Mouse (Mus musculus) retina, postnatal 1 day (tissue): ENCODE measurements around the gene Nup62.

Experiments
- DNase-seq: peaks from one replicate; pipeline ENCODE4 v3.0.0-alpha.2; 2012

Nup62 gene

DNA sequence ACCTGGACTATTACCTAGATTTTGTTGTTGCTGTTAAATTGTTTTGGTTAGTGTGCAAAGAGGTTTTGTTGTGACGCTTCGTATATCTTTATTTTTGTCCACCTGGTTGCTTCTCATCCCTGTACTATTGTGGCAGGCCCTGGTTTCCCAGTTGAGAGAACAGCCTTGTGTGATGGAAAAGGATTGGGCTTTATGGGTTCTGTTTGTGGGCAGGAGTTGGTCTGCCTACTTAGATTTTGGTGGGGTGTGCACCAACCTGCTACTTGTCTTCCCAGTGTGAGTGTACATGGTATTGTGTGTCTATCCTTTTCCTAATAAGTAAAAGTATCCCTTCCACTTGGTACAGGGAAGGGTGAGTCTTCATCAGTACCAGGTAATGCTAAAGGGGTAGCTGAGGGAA, 3.5 kb downstream of the Nup62 start:
- no peak for DNase-seq

DNA sequence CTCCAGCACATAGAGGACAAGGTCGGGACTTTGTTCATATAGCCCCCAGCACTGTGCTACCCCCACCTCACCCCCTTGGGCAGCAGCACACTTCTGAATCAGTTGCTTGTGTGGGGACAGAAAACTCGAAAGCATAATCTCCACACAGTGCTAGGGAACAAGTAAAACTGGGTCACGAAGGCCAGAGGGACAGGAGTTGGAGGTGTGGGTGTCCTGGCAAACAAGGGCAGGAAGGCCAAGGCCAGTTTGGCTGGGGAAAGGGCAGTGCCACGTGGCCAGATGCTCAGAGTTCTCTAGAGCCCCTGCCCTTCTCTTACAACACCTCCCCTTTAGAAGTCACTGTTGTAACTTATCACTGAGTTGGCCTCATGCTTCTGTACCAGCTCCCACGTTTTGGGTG, 4.0 kb downstream of the Nup62 start:
- no peak for DNase-seq

DNA sequence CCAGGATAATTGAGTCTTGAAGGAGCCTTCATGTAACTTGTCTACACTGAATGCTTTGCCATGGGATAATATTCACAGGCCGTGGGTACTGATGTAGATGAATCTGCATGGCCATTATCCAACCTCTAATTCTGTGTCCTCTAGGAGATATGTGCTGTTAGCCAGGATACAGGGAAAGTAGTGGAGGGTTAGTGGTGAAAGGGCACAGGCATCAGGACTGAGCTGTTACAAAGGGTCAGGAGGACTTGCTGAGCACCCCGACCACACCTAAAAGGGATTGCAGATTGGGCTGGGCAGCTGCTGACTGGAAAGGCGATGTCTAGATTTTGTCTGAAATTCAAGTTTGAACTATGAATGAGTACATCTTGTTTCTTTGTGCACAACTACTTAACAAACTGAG, 4.6 kb downstream of the Nup62 start:
- DNase-seq = no peak

DNA sequence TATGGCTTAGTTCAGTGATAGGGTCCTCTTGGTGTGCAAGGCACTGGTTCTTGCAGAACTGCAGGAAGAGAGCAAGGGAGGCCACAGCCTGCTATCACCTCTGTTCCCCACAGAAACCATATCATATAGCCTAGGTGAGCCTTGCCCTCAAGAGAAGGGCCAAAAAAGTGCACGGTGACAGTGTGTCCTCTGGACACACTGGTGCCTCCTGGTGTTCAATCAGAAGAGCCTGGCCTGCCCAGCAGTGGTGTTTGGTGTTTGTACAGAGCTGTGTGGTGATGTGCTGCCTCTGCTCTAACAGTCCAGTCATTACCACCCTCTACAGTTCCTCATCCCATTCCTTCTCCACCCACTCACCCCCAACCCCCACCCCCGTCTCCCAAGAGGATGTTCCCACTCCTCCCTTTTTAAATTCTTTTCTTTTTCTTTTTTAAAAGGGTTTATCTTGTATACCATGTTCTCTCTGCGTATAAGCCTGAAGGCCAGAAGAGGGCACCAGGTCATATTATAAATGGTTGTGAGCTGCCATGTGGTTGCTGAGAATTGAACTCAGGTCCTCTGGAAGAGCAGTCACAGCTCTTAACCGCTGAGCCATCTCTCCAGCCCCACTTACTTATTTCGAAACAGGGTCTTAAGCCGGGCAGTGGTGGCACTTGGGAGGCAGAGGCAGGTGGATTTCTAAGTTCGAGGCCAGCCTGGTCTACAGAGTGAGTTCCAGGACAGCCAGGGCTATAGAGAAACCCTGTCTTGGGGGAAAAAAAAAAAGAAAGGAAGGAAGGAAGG, 6.0 kb downstream of the Nup62 start:
- no peak for DNase-seq

DNA sequence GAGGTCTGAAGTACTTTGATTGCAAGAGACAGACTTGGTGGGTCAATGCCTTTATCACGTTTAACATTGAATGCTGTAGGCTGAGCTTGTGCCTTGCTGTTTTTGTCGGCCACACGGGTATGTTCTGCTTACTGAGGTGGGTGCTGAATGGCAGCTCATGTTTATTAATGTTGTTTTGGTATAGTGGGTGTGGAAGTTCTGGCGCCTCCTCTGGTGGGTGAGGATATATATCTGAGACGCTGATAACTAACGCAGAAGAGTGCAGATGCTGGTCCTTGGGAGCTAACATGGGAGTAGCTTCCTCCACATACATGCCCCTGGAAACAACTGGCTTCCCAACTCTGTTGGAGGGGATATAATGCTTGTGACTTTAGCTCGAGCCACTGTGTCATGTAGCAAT, 7.5 kb downstream of the Nup62 start:
- DNase-seq = peak; percentile 44

DNA sequence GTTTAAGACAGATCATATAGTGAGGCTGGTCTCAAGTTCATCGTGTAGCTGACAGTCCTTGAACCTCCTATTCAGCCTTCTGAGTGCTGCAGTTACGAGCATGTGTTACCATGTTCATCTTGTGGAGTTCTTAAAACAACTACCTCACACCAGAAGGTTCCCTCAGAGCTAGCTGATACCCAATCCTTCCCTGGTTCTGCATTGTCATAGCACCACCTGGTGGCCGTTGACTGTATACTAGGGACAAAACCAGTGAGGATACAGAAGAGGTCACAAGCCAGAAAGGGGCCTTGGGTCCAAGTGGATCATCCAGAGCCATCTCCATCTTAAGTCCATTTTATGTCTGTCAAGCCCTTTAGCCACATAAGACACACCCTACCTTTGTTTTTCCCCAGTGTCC, 9.0 kb downstream of the Nup62 start:
- DNase-seq = peak; percentile 87

DNA sequence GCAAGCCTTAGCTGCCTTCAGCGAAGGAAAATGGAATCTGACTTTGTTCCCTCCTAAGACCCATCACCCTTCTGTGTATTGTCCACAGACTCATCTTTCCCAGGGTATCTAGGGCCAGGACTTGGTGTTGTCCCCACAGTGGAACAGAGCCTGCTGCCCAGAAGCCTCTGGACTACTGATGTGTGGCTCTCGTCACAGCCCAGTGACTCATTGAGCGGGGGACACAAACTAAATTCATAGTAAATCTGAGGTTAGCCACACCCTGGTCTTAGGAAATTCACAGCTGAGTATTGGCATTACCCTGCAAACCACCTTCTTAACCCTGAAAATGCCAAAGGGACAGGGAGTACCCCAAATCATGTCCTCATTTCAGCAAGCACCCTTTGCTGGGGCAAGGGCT, 10.9 kb downstream of the Nup62 start:
- DNase-seq = no peak

DNA sequence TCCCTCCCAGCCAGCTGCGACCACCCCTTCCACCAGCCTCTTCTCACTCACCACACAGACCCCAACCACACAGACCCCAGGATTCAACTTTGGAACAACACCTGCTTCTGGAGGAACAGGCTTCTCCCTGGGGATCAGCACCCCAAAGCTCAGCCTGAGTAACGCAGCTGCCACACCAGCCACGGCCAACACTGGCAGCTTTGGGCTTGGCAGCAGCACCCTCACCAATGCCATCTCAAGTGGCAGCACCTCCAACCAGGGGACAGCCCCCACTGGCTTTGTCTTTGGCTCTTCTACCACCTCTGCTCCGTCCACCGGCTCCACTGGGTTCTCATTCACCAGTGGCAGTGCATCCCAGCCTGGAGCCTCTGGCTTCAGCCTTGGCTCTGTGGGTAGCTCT, 12.8 kb downstream of the Nup62 start:
- DNase-seq = no peak

DNA sequence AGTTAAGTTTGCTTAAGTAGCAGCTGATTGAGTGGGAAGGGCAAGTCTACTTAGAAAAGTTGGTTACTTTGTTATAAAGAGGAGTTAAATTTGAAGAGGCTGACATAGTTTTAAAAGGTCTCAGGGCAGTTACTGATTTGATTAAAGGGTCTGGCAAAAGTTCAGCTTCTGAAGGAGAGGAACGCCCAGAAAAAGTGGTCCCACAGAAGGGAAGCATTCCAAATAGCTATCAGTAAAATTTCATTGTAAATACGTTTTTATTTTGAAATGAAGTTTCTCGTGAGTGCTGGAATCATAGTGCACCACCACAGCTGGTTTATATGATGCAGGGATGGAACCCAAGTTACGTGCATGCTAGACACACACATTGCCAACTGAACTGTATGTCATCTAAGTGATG, 16.9 kb downstream of the Nup62 start:
- DNase-seq = no peak

DNA sequence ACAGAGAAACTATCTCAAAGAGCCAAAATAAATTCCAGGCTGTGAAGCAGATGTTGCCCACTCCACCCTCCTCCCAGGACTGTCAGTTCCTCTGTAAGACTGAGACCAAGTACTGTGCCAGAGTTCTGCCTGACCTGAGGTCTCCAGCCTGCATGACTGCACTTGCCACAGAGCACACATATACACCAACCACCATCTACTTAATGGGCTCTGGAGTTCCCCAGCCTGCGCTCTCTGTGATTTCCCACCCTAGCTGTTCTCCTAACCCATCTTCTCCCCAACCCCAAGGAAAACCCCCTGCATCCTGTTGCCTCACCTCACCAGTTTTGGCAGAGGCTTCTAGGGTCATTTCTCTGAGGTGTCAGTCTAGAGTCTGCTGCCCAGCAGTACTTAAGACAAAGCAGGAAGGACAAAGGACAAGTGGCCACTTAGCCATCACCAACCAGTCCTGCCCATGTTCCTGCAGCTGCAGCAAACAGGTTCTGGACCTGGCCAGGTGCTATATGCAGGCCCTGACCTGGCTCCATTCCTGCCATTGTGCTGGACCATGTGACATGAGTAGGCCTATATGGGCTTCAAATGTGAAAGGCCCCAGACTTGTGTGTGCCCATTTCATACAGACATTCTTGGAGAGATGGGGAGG, 19.6 kb downstream of the Nup62 start:
- DNase-seq = no peak

DNA sequence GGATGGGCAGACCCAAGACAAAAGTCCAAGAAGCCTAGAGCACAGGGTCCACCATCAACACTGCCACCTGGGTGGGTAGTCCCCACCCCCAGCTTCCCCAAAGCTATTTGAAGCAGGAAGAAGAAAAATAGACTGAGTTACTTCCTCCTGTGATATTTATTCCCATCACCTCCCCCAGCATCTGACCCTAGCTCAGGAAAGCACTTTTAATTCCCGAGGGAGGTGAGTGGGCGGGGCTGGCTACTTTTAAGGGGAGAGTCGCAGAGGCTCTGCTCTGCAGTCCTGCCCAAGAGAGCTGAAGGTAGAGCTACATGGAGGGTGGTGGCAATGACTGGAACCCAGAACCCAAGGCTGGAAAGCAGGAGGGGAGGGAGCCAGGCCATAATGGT, 20.1 kb downstream of the Nup62 start:
- DNase-seq = no peak

DNA sequence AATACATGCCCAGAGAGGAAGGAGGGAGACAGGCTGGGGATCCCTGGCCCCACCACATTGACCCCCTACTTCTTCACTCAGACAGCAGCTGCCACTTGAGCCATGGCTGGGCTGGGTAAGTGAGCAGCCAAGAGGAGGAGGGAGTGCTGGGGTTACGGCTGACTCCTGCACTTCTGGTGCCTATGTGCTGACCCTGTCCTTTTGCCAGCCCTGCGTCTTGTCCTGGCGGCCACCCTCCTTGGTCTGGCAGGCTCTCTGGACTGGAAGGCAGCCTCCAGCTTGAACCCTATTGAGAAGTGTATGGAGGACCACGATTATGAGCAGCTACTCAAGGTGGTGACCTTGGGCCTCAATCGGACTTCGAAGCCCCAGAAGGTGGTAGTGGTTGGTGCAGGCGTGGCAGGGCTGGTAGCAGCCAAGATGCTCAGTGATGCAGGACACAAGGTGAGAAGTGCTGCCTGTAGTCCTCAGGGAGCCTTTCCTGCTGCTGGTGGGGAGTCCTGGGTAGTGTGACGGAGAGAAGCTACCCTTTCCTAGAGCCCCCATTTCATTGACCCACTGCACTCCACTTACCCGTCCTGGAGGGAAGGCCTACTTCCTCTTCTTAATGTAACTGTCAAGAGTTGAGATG, 20.6 kb downstream of the Nup62 start:
- DNase-seq = no peak

DNA sequence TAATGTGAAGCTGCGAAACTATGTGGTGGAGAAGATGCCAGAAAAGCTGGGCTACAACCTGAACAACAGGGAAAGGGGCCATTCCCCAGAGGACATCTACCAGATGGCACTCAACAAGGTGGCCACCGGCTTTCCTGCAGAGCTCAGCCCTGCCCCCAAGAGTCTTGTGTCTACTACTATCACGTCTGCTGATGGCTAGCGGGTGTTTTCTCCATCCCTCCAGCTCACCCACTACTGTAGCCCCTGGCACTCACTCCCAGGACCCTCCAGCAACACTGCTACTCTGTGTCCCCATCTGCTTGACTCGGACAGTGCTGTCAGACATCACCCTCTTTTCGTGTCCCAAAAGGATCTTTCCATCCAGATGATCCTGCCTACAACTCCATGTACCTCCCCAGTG, 22.2 kb downstream of the Nup62 start:
- no peak for DNase-seq

DNA sequence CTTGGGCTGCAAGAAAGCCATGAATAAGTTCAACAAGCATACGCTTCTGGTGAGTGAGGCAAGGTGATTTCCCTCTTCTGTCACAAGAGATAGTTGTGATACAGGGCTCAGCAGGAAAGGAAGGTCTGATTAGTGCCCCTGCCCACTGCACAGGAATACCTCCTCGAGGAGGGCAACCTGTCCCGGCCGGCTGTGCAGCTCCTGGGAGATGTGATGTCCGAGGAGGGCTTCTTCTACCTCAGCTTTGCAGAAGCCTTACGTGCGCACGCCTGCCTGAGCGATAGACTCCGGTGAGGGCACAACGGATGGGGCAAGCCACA, 23.2 kb downstream of the Nup62 start:
- no peak for DNase-seq

DNA sequence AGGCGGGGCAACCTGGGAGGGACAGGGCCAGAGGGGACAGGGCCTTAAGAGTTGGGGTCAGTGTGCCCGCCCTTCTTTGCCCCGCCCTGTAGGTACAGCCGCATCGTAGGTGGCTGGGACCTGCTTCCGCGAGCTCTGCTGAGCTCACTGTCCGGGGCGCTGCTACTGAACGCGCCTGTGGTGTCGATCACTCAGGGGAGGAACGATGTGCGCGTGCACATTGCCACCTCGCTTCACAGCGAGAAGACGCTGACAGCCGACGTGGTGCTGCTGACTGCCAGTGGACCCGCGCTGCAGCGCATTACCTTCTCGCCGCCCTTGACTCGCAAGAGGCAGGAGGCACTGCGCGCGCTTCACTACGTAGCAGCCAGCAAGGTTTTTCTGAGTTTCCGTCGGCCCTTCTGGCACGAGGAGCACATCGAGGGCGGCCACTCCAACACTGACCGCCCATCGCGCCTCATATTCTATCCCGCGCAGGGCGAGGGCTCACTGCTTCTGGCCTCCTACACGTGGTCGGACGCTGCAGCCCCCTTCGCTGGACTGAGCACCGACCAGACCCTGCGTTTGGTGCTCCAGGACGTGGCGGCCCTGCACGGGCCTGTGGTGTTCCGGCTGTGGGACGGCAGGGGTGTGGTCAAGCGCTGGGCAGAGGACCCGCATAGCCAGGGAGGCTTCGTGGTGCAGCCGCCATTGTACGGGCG, 23.8 kb downstream of the Nup62 start:
- DNase-seq = peak; percentile 65

DNA sequence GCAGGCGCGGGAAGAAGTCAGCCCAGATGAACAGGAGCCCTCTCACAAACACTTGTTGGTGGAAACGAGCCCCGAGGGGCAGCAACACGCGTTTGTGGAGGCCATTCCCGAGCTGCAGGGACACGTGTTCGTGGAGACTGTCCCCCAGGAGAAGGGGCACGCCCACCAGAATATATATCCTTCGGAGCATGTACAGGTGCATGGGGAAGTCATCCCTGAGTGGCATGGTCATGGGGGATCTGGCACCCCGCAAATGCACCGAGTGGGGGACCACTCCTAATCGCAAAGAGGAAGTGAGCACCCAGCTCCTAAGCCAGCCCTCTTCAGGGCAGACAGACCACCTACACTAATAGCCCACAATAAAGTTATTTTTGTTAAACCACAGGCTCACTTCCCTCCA, 24.5 kb downstream of the Nup62 start:
- no peak for DNase-seq

DNA sequence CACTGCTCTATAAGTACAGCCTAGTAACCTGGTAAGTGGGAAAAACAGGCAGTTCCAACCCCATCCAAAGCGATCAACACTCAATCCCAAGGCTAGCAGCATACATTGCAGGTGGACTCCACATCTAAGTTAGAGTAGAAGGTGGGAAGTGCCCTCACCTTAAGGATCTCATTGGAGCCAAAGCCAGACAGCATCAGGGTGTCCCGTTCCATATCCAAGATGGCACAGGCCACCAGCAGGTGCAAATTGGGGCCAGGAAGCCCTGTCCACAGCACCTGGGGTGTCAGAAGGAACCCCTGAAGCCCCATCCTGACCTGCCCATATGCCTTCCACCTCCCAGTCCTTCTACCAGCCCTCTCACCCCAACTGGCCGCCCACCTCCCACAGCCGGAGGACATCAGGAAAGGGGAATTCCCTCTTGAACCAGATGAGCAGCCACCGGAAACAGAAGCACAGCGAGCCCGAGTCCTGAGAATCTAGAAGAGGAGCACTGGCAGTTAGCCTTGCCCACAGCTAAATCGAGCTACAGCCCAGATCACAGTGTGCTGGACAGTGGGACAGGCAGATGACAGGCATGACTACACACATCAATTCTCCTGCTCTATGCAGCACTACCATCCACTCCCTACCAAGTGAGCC, 26.1 kb downstream of the Nup62 start:
- DNase-seq = no peak

DNA sequence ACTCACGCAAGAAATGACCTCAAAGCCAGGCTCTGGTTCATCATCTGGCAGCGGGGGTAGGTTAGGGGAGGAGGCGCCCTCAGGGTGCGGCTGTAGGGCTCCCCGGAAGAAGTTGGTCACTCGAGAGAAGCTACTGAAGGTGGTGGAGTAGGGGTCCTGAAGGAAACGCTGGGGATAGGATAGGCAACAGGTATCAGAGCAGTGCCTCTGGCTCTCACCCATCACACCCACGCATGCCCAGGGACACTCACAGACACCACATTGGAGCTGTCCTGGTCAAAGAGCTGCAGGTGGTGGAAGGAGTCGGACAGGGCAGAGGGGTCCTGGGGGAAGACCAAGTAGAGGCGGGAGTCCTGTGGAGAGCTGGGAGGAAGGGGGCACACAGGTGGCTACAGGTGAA, 29.1 kb downstream of the Nup62 start:
- DNase-seq = no peak

DNA sequence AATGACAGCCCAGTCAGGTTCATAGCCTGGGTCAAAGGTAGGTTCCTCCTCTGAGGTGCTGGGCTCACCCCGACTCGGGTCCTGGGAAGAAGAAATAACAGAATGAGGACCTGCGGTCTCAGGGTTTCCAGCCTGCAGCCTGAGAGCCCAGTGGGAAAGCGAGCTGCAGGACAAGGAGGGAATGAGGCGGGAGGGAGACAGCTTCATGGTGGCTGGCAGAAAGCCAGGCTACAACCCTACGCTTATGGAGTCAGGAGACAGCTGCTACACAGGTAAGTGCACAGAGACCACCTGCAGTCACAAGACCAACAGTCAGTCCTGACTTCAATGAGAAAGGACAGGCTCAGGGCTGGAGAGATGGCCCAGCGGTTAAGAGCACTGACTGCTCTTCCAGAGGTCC, 30.9 kb downstream of the Nup62 start:
- no peak for DNase-seq

DNA sequence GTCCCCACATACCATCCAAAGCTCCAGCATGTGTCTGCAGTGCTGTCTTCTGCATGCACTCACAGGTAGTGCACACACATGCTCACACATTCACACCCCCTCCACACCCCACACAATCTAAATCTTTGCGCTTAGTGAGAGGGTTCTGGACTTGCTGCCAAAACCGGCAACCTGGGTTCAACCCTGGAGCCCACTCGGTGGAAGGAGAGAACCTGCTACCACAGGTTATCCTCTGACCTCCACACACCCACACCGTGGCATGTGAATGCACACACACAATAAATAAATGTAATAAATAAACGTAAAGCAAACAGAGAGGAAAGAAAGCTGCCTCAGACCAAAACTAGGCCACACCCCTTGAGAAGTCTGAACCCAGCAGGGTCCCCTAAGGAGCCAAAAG, 31.9 kb downstream of the Nup62 start:
- DNase-seq = no peak

DNA sequence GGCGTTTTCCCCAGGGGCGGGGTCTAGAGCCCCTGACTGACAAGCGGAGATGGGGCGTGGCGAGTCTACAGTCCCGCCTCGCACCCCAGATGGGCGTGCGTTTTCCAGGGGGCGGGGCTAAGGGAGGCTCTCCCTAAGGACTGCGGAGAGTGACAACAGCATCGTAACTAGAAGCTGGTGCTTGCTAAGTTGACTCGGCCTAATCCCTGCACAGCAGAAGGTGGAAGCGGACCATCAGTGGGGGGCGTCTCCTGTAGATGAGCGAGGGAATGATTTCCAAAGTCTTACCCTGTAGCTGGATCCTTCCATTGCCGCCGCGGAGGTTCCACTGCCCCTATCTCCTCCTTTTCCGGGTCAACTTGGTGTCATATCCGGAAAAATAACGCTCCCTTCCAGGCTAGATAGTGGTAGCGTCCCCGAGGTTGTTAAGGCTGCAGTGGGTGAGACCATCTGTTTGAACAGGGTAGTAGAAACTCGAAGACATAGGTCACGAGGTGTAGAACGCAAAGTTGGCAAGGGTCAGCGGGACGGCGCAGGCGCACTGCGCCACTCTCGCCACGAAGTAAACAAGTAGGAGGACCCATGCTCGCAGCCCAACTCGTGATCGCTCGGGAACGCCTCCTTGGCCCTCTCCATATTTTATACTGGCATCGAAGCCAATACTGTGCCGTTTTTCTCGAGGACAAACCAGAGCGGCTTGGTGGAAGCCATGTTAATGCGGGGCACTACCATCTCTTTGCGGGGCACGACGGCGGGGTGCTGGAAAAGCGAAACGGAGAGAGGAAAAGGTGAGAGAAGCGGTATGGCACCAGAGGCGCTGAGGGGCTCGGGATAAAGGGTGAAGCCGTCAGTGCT, 32.9 kb downstream of the Nup62 start, which contains the start of the genes Akt1s1 and Tbc1d17:
Akt1s1 (plus strand) TSS at position 431 of the 855 bp plus-strand sequence.
Tbc1d17 (minus strand) TSS at position 519 of the 855 bp plus-strand sequence.
- peak; percentile 100 for DNase-seq

DNA sequence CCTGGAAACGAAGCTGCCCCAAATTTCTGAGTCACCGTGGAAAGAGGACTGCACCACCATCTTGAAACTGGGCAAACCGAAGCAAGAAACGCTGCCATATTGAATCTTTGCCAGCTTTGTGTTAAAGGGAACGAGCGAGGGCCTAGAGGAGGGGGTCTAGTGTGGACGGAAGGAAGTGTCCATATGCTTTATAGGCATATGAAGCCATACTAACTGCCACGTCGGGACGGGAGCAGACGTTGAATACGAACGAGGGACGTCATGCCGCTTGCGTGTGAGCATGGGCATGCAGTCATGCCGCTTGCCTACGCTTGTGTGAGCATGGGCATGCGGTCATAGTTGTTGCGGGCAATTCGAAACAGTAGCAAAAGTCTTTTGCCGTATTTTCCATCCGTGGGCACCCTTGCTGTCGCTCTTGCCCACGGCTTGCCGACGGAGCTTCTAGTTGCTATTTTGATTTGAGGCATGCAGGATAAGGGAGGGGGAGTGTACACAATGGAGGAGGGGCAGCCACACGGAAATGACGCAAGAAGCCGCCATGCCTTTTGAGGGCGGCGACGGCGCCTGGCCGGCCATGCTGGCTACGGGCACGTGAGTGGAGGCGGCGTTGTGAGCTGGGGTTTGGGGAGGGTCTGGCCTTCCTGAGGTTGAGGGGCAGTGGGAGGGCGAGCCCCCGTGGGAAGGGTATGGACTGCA, 33.7 kb downstream of the Nup62 start:
- peak; percentile 98 for DNase-seq
